Mouse (Mus musculus) CD4-positive, CD25-positive, alpha-beta regulatory T cell, adult 2 months (primary cell): ENCODE measurements around the gene Ak5.

ENCODE experiments used
- DNase-seq: peaks from one replicate; pipeline ENCODE4 v3.0.0-alpha.2; 2012; ENCODE audit warnings: low read depth, low spot score

Ak5 gene

GRCm38 (mm10) chr3:152516569-152516968 is 151.6 kb downstream of the Ak5 start:
- DNase-seq = no peak

- DNase-seq = no peak
Measured at GRCm38 (mm10) chr3:152515959-152516358, 152.2 kb downstream of the Ak5 start.

GRCm38 (mm10) chr3:152512517-152512916 is 155.6 kb downstream of the Ak5 start:
- DNase-seq = no peak

- no peak for DNase-seq
Measured at GRCm38 (mm10) chr3:152509268-152509667, 158.9 kb downstream of the Ak5 start.

- DNase-seq = no peak
Measured at GRCm38 (mm10) chr3:152508419-152508993, 159.7 kb downstream of the Ak5 start.

GRCm38 (mm10) chr3:152507900-152508299 is 160.3 kb downstream of the Ak5 start:
- DNase-seq = no peak

DNA sequence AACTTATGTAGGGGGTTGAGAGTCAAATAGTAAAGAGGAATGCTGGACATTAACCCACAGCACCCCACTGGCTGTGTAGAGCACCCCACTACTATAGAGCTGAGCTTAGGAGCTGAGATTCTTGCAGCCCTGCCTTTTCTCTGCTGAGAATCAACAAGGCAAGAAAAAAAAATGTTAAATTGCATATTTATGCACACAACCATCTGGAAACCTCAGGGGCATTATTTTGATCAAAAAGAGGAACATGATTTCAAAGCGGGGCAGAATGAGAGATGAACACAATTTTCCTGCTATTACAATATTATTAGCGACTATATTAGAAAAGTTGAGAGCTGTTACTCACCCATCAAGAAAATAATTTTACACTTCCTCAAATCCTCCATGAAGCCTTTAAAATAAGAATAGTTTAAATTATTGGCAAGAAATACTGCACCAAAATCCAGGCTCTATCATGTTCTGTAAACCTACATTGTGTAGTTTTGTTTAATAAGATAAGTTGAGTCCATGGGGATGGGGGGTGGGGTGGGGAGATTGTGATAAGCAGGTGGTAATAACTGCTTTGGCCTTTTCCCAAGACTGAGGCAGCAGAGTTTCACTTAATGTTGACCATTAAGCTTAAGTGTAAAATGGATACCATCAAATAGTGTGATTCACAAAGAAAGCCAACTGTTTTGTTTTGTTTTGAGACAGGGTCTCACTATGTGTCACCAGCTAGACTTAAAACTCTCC is 169.0 kb downstream of the Ak5 start:
- no peak for DNase-seq

- no peak for DNase-seq
Measured at GRCm38 (mm10) chr3:152497842-152498241, 170.3 kb downstream of the Ak5 start.

DNA sequence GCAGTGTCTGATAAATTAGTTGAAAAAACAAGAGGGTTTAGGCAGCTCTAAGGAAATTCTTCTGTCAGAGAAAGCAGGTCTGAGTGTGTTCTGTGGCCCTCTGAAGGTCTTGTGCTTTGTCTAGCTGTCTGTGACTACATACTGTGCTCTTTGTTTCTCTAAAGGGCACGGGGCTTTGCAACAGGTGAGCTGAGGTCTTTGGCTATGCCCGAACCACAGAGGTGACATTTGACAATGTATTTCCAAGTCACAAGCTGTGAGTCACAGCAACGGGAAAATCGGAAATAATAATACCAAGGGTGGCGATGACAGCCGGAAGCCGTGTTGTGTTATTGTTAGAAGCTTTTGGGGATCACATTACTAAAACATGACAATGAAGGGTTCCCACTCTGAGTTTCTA is 171.1 kb downstream of the Ak5 start:
- DNase-seq = no peak

- DNase-seq = no peak
Measured at GRCm38 (mm10) chr3:152495415-152495898, 172.7 kb downstream of the Ak5 start.

- DNase-seq = no peak
Measured at GRCm38 (mm10) chr3:152494667-152495360, 173.3 kb downstream of the Ak5 start.

GRCm38 (mm10) chr3:152493813-152494212 is 174.3 kb downstream of the Ak5 start:
- no peak for DNase-seq

DNA sequence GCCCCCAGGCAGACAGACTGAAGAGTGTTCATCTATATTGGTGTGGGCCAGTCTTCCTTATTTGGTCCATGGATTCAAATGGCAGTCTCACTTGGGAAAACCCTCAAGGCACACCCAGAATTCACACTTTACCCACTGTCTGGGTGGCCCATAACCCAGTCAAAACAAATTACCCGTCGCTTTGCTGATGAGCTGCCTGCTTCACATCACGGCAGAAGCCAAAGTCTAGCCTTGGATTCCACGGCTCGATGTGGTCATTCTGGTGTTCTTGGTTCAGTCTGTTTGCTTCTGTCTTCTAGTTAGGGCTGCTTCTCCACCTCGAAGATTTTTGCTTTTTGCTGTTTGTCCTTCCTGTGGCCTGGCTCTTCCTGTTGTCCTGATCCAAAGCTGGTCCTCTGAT is 175.9 kb downstream of the Ak5 start:
- DNase-seq = no peak

- DNase-seq = no peak
Measured at GRCm38 (mm10) chr3:152490423-152490822, 177.7 kb downstream of the Ak5 start.

GRCm38 (mm10) chr3:152488964-152489363 is 179.2 kb downstream of the Ak5 start:
- DNase-seq = no peak

DNA sequence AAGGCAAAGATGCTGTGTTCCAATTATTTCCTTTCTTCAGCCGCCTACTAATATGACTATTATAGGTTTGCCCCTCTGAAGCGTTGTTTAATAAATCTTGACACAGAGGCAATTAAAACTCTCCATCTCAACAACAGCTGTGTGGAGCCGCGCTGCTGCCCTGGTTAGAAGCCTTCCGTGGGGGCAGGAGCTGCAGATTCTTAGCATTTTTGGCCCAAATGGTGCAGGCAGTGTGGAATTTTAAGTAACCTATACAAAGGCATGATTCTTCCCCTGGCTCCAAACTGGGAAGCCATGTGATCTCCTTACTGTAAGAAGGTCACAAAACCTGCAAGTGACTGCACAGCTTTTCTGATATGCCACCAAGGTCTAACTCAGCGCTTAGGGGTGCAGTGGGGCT is 184.0 kb downstream of the Ak5 start:
- no peak for DNase-seq

GRCm38 (mm10) chr3:152483800-152484199 is 184.4 kb downstream of the Ak5 start:
- no peak for DNase-seq

DNA sequence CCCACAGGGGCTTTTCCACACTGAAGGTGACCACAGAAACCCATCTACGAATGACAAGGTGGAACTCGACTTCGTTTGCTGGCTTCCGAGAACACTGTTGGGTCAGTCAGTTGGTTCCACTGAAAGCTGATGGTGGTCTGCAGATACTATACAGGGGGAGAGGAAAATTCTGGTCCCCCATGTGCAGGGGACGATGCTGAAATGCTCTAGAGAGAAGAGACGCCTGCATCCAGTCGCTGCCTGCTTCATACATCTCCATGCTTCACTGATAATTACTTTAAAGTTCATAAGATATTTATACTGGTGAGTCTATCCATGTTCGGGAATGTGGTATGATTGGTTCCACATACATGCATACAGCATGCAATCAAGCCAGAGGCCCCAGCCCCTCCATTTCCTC is 186.0 kb downstream of the Ak5 start:
- no peak for DNase-seq

DNA sequence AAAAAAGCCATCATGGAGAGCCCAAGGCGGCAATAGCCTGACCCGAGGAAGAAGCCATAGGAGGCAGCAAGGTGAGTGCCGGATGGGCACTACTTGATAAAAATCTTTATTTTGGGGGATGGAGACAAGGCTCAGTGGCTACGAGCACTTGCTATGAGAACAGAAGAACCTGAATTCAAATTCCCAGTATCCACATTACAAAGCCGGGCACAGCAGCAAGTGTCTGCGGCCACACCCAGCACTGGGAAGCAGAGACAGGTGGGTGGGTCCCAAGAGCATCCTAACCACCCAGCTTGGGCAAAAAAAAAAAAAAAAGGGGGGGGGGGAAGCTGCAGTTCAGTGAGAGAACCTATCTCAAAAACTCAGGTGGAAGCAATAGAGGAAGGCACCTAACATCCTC is 187.8 kb downstream of the Ak5 start:
- no peak for DNase-seq

- peak; percentile 80 for DNase-seq
Measured at GRCm38 (mm10) chr3:152478599-152479435, 189.3 kb downstream of the Ak5 start.

GRCm38 (mm10) chr3:152477796-152478527 is 190.2 kb downstream of the Ak5 start:
- peak; percentile 83 for DNase-seq
